Mouse (Mus musculus): ENCODE results near the gene Map3k1. TPM values are rescaled to one million over a fixed set of nuclear protein-coding genes. Genes with fewer than 3 reads are reported as not detected.

Map3k1 gene
- 32.8 TPM for polyA plus RNA-seq (2021)

DNA sequence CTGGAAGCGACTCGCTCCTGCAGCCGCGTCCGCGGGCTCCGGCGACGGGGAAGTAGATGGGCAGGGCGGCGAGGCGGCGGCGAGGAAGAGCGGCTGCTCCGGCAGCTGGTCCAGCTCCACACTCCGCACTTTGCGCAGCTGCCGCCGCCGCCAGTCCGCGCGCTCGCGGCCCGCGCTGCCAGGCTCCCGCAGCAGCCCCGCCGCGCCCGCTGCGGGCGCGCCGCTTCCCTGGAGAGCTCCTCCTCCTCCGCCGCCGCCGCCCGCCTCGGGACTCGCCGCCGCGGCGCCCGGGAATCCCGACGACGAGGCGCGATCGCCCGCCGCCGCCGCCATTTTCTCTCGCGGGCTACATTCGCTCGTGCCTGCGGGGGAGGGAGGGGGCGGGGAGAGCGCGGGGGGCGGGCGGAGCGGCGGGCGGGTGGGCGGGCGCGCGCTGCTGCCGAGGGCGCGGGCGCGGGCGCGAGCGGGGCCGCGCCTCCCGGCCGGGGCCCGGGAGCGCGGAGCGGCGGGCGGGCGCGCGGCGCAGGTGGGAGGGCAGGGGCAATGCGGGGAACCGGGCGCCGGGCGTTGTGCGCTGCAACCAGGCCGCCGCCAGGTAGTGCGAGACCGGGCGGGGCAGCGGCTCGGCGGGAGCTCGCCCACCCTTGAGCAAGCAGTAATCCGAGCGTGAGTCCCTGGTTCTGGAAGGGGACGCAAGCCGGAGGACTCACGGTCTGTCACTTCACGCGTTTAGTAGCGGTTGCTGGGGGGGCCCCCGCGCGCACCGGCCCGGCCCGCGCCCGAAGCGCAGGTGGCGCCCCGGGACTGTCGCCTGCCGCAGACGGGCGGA, at the start of gene Map3k1:
Gene Map3k1 (minus strand): TSS at position 357 of the 829 bp plus-strand sequence.
- no peak for DNase-seq (ENCODE audit: low read depth, low spot score)
- peak; percentile 48 for ATAC-seq
- H3K27me3 ChIP-seq = no peaks in the 10 kb centered on the region
- CTCF ChIA-PET = interaction anchor here (1.4 kb wide), 1 partner anchor 257 kb away, joined by 3 read pairs; no protein-coding TSS in a partner anchor
- POLR2A ChIA-PET = interaction anchor here (0.5 to 2.3 kb wide), 8 partner anchors 9 to 455 kb away, joined by 3 to 9 read pairs (median 4); no protein-coding TSS in a partner anchor
- in situ Hi-C loops (cut with MboI; ENCODE audit: low pct_unique_long_range_greater_than_20kb) = no loop called here
- TF ChIP-seq CTCF (IDR thresholded peaks at IDR 0.05) = no peak

GRCm38 (mm10) chr13:111856786-111857455, 48.1 kb upstream of the Map3k1 start:
- in situ Hi-C loops (cut with MboI; ENCODE audit: low pct_unique_long_range_greater_than_20kb) = no loop called here
- CTCF ChIA-PET = no interaction called here
- H3K27me3 ChIP-seq = no peaks in the 10 kb centered on the region
- ATAC-seq (no peak), DNase-seq (ENCODE audit: low read depth, low spot score) (no peak)
- POLR2A ChIA-PET = interaction anchor here (0.7 kb wide), 1 partner anchor 479 kb away, joined by 4 read pairs; no protein-coding TSS in a partner anchor
- TF ChIP-seq CTCF (IDR thresholded peaks at IDR 0.05) = no peak

- no peak for ATAC-seq
Measured at GRCm38 (mm10) chr13:111856232-111856631, 47.4 kb upstream of the Map3k1 start.

GRCm38 (mm10) chr13:111852451-111853224, 43.8 kb upstream of the Map3k1 start:
- POLR2A ChIA-PET = interaction anchor here (0.6 kb wide), 1 partner anchor 80 kb away, joined by 3 read pairs; no protein-coding TSS in a partner anchor
- ATAC-seq = no peak
- no peak for TF ChIP-seq CTCF (IDR thresholded peaks at IDR 0.05)

More at GRCm38 (mm10) chr13:111856232-111856631, 47.4 kb upstream of the Map3k1 start:
- POLR2A ChIA-PET = interaction anchor here (0.7 kb wide), 1 partner anchor 480 kb away, joined by 4 read pairs; no protein-coding TSS in a partner anchor
- no peaks in the 10 kb centered on the region for H3K27me3 ChIP-seq
- CTCF ChIA-PET = no interaction called here
- in situ Hi-C loops (cut with MboI; ENCODE audit: low pct_unique_long_range_greater_than_20kb) = no loop called here
- no peak for DNase-seq (ENCODE audit: low read depth, low spot score)
- no peak for TF ChIP-seq CTCF (IDR thresholded peaks at IDR 0.05)

GRCm38 (mm10) chr13:111850046-111850837, 41.4 kb upstream of the Map3k1 start:
- TF ChIP-seq CTCF (IDR thresholded peaks at IDR 0.05) = no peak
- ChIA-PET CTCF (interaction anchor here (0.7 kb wide), 1 partner anchor 18 kb away, joined by 3 read pairs; no protein-coding TSS in a partner anchor), POLR2A (no interaction called here)
- no peaks in the 10 kb centered on the region for H3K27me3 ChIP-seq
- in situ Hi-C loops (cut with MboI; ENCODE audit: low pct_unique_long_range_greater_than_20kb) = no loop called here
- DNase-seq (ENCODE audit: low read depth, low spot score) = no peak
- no peak for ATAC-seq

More at GRCm38 (mm10) chr13:111852451-111853224, 43.8 kb upstream of the Map3k1 start:
- CTCF ChIA-PET = no interaction called here
- no peaks in the 10 kb centered on the region for H3K27me3 ChIP-seq
- DNase-seq (ENCODE audit: low read depth, low spot score) = no peak
- in situ Hi-C loops (cut with MboI; ENCODE audit: low pct_unique_long_range_greater_than_20kb) = no loop called here

GRCm38 (mm10) chr13:111845471-111845870, 36.7 kb upstream of the Map3k1 start:
- CTCF ChIA-PET = no interaction called here
- POLR2A ChIA-PET = interaction anchor here (0.6 to 1.0 kb wide), 3 partner anchors 14 to 1630 kb away, joined by 3 to 5 read pairs (median 3); no protein-coding TSS in a partner anchor
- ATAC-seq = peak; percentile 87
- TF ChIP-seq CTCF (IDR thresholded peaks at IDR 0.05) = no peak
- no peaks in the 10 kb centered on the region for H3K27me3 ChIP-seq
- in situ Hi-C loops (cut with MboI; ENCODE audit: low pct_unique_long_range_greater_than_20kb) = no loop called here
- peak; percentile 78 for DNase-seq (ENCODE audit: low read depth, low spot score)

DNA sequence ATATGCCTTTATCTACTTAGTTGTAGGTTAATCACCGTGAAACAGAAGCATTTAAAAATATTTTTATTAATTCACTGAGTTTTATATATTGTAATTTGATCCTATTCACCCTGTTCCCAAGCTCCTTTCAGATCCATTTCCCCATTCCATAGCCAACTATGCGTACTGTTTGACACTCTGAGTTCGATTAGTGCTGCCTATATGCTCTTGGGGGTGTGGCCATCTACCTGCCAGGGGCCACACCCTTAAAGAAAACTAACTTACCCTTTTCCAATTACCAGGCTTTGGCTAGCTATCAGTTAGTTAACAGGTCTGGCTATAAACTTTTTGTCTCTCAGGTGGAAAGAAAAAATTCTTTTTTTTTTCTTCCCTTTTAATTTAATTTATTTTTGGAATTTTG, 35.5 kb upstream of the Map3k1 start:
- DNase-seq (ENCODE audit: low read depth, low spot score) = no peak
- TF ChIP-seq CTCF (IDR thresholded peaks at IDR 0.05) = no peak
- CTCF ChIA-PET = interaction anchor here (1.1 to 1.2 kb wide), 2 partner anchors 13 to 34 kb away, joined by 3 read pairs; no protein-coding TSS in a partner anchor
- ATAC-seq = no peak
- in situ Hi-C loops (cut with MboI; ENCODE audit: low pct_unique_long_range_greater_than_20kb) = no loop called here
- no peaks in the 10 kb centered on the region for H3K27me3 ChIP-seq
- POLR2A ChIA-PET = interaction anchor here (0.6 kb wide), 1 partner anchor 9 kb away, joined by 3 read pairs; no protein-coding TSS in a partner anchor

GRCm38 (mm10) chr13:111835787-111836186, 27.0 kb upstream of the Map3k1 start:
- POLR2A ChIA-PET = interaction anchor here (1.2 kb wide), 1 partner anchor 8 kb away, joined by 3 read pairs; no protein-coding TSS in a partner anchor
- CTCF ChIA-PET = no interaction called here
- ATAC-seq (no peak), DNase-seq (ENCODE audit: low read depth, low spot score) (no peak)
- H3K27me3 ChIP-seq = no peaks in the 10 kb centered on the region
- TF ChIP-seq CTCF (IDR thresholded peaks at IDR 0.05) = no peak
- in situ Hi-C loops (cut with MboI; ENCODE audit: low pct_unique_long_range_greater_than_20kb) = no loop called here

DNA sequence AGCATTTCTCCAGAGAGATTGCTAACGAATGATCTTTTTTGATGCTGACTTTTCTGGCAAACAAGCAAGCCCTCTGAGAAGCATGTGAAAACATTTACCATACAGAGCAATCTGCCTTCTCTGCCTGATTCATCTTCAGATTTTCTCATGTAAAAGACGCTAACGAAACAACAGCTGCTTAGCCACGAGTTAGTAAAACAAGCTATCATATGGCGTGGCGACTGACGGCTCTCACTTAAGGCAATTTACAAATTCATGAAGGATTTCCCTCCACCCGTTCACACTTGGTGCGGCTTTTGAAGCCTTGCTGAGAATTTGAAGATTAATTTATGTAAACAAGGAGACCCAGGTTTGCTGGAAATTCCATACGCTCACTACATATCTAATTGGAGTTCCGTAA, 25.8 kb upstream of the Map3k1 start:
- DNase-seq (ENCODE audit: low read depth, low spot score) (no peak), ATAC-seq (no peak)
- TF ChIP-seq CTCF (IDR thresholded peaks at IDR 0.05) = no peak
- no peaks in the 10 kb centered on the region for H3K27me3 ChIP-seq
- ChIA-PET CTCF (no interaction called here), POLR2A (interaction anchor here (1.2 kb wide), 1 partner anchor 9 kb away, joined by 3 read pairs; no protein-coding TSS in a partner anchor)
- in situ Hi-C loops (cut with MboI; ENCODE audit: low pct_unique_long_range_greater_than_20kb) = no loop called here

All from Patski (cell line).